26 mouse cellular contexts compared by ENCODE assay signal in the genomic region with DNA sequence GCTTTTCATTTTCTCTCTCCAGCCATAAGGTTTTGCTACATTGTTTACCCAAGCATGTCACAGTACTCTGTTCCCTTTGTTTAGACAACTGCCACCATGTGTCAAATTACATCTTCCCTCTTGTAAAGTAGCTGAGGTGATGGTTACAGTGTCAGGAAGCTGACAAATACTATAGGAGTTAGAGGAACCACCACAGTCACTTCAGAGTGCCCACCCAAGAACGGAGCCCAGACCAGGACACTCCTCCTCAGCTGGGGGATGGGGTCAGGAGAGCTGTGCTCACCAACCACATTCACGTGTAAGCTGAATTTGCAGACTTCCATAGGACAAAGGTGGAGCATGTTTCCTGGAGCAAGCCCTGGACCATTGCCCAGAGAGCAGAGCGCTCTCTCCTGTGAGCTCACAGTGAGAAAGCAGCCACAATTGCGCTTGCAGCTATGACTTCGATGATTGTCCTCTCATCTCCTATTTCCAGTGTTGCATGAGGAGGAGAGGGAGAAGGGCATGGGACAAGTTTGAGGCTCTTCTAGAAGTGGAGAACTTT.
A peak's percentile ranks its signal among the peaks of the same experiment; 100 is the strongest.
DNase-seq lines count a peak whose midpoint lies in the region; ATAC-seq lines count a peak whose summit lies in the region.
"Had no signal": no experiment of that assay in that cellular context is flagged by ENCODE, and none has a peak within 500 bp of the region (broad histone marks: within the 10 kb centered on the region; RNA-seq: fewer than 3 reads in every experiment).

No protein-coding gene starts in this region.

- no peak for ATAC-seq in inflammation-experienced regulatory T-cells, adult 6 months
- ATAC-seq: activated CD4-positive, CD25-positive, alpha-beta regulatory T cell, adult 4 months; forebrain, embryonic 13.5 days; hindbrain, postnatal 0 days; intestine, postnatal 0 days; midbrain, embryonic 16.5 days had no signal

- peaks cover 11% of the 10 kb centered on the region; the same call in 1 of the 2 replicates for H3K27me3 ChIP-seq in heart, embryonic 10.5 days (ENCODE audit: insufficient read depth, poor library complexity, severe bottlenecking)
- H3K27me3 ChIP-seq: embryonic facial prominence, embryonic 13.5 days; limb, embryonic 13.5 days; lung, embryonic 15.5 days had no signal

- no peak overlapping the region for H3K4me3 ChIP-seq in heart, embryonic 10.5 days
- H3K4me3 ChIP-seq: embryonic facial prominence, embryonic 13.5 days; forebrain, embryonic 13.5 days; gastrocnemius, adult 2 months; heart, embryonic 13.5 days; limb, embryonic 13.5 days; lung, embryonic 15.5 days; midbrain, embryonic 10.5 days; myocyte; neural tube, embryonic 13.5 days had no signal

- WGBS in heart, embryonic 10.5 days = 69% methylated on average over 5 of the region's 5 CpGs

- no peaks in the 10 kb centered on the region for H3K9me3 ChIP-seq in heart, embryonic 10.5 days
- H3K9me3 ChIP-seq: embryonic facial prominence, embryonic 13.5 days; forebrain, embryonic 13.5 days; heart, embryonic 13.5 days; limb, embryonic 13.5 days; lung, embryonic 15.5 days; midbrain, embryonic 10.5 days; neural tube, embryonic 13.5 days had no signal

- intact Hi-C loops in heart, postnatal 14 days (cut with DNase I) = no loop called here

- H3K36me3 ChIP-seq in heart, embryonic 10.5 days = no peaks in the 10 kb centered on the region
- H3K36me3 ChIP-seq: embryonic facial prominence, embryonic 13.5 days; heart, embryonic 13.5 days; limb, embryonic 13.5 days; lung, embryonic 15.5 days; midbrain, embryonic 10.5 days; neural tube, embryonic 13.5 days had no signal

- DNase-seq in cerebellum, postnatal 10 days = peak; percentile 47 to 54
- no peak for DNase-seq in cerebellum, adult 11-12 months
- peak; percentile 5 to 6 for DNase-seq in heart, postnatal 14 days
- DNase-seq in heart, embryonic 10.5 days (ENCODE audit: low spot score) = no peak
- DNase-seq in kidney, adult 9 months = peak; percentile 71
- DNase-seq in kidney, postnatal 14 days = peak; percentile 72
- DNase-seq in adrenal gland, adult (ENCODE audit: inconsistent age in 2 of 2, low spot score in 1 of 2) = no peak
- DNase-seq: adrenal gland, postnatal 14 days; cerebellum, adult 9-11 months; gastrocnemius, adult 2 months; thymus, postnatal 25 days had no signal

- no peak overlapping the region for H3K27ac ChIP-seq in heart, embryonic 10.5 days
- H3K27ac ChIP-seq: embryonic facial prominence, embryonic 13.5 days; forebrain, embryonic 13.5 days; gastrocnemius, adult 2 months; heart, embryonic 13.5 days; hindbrain, postnatal 0 days; limb, embryonic 13.5 days; liver, embryonic 14.5 days; lung, embryonic 15.5 days; macrophage; midbrain, embryonic 10.5 days; neural tube, embryonic 13.5 days had no signal

- no peaks in the 10 kb centered on the region for H3K4me1 ChIP-seq in heart, embryonic 10.5 days
- H3K4me1 ChIP-seq: embryonic facial prominence, embryonic 13.5 days; heart, embryonic 13.5 days; limb, embryonic 13.5 days; lung, embryonic 15.5 days had no signal

Comparison
In these comparisons a context has a peak if more than half of its experiments do, and no peak if none do; other contexts are left out.
1. DNase-seq: peak in cerebellum, postnatal 10 days (2 of 2), heart, postnatal 14 days (2 of 2), kidney, adult 9 months (single experiment) and kidney, postnatal 14 days (single experiment); none in cerebellum, adult 11-12 months (single experiment), heart, embryonic 10.5 days (single experiment) and adrenal gland, adult (0 of 2).